In genomic region chr9:121791757-121792521, GRCm38 (mm10) we compare ENCODE assay signal across 9 mouse cellular contexts. TPM values are rescaled to one million over a fixed set of nuclear protein-coding genes. Genes with fewer than 3 reads are reported as not detected.
DNase-seq lines count a peak whose midpoint lies in the region; ATAC-seq lines count a peak whose summit lies in the region.
"Had no signal": no experiment of that assay in that cellular context is flagged by ENCODE, and none has a peak within 500 bp of the region (broad histone marks: within the 10 kb centered on the region; RNA-seq: fewer than 3 reads in every experiment).

Gene Hhatl, minus strand, starts transcription at chr9:121792507.

- peak; percentile 41; the same call in 1 of the 2 replicates for ATAC-seq in embryonic facial prominence, embryonic 11.5 days (replicated peaks; ENCODE audit: insufficient number of reproducible peaks, low FRiP score, low TSS enrichment, low read depth)
- peak; percentile 43; the same call in 1 of the 2 replicates for ATAC-seq in heart, embryonic 13.5 days (ENCODE audit: extremely low read depth, insufficient number of reproducible peaks, low FRiP score, low TSS enrichment)
- ATAC-seq in liver, embryonic 12.5 days, result no peak

- H3K4me1 ChIP-seq in embryonic facial prominence, embryonic 11.5 days (ENCODE audit: control insufficient read depth, insufficient read depth, low read length), result no peaks in the 10 kb centered on the region
- H3K4me1 ChIP-seq in embryonic facial prominence, embryonic 10.5 days, result peaks cover 15% of the 10 kb centered on the region
- peaks cover 50% of the 10 kb centered on the region for H3K4me1 ChIP-seq in heart, embryonic 13.5 days
- no peaks in the 10 kb centered on the region for H3K4me1 ChIP-seq in liver, embryonic 12.5 days

- no peak within 1 kb of the TSS for H3K27ac ChIP-seq in embryonic facial prominence, embryonic 11.5 days (replicated peaks; ENCODE audit: low read depth, low read length)
- no peak within 1 kb of the TSS for H3K27ac ChIP-seq in embryonic facial prominence, embryonic 10.5 days (replicated peaks)
- peak within 1 kb of the TSS; percentile 87 for H3K27ac ChIP-seq in heart, embryonic 13.5 days (replicated peaks)
- no peak within 1 kb of the TSS for H3K27ac ChIP-seq in liver, embryonic 12.5 days

- no peak within 1 kb of the TSS for H3K9ac ChIP-seq in embryonic facial prominence, embryonic 11.5 days (replicated peaks; ENCODE audit: low read length)
- H3K9ac ChIP-seq in heart, embryonic 13.5 days, result peak within 1 kb of the TSS; percentile 66
- H3K9ac ChIP-seq in liver, embryonic 12.5 days, result no peak within 1 kb of the TSS

- no peak within 1 kb of the TSS for H3K4me2 ChIP-seq in embryonic facial prominence, embryonic 11.5 days (ENCODE audit: low read depth, low read length)
- peak within 1 kb of the TSS; percentile 66 for H3K4me2 ChIP-seq in heart, embryonic 13.5 days
- no peak within 1 kb of the TSS for H3K4me2 ChIP-seq in liver, embryonic 12.5 days

- WGBS in embryonic facial prominence, embryonic 11.5 days, result 51% methylated on average over 24 of the region's 24 CpGs
- WGBS in embryonic facial prominence, embryonic 10.5 days, result 46% methylated on average over 24 of the region's 24 CpGs
- WGBS in heart, embryonic 13.5 days, result 29% methylated on average over 22 of the region's 24 CpGs
- WGBS in liver, embryonic 12.5 days (ENCODE audit: insufficient replicate concordance), result 51% methylated on average over 24 of the region's 24 CpGs

- H3K27me3 ChIP-seq in embryonic facial prominence, embryonic 11.5 days (ENCODE audit: control insufficient read depth, insufficient read depth, low read length), result no peaks in the 10 kb centered on the region
- no peaks in the 10 kb centered on the region for H3K27me3 ChIP-seq in embryonic facial prominence, embryonic 10.5 days (replicated peaks; ENCODE audit: low read depth, poor library complexity, severe bottlenecking)
- H3K27me3 ChIP-seq in heart, embryonic 13.5 days (replicated peaks), result peaks cover 37% of the 10 kb centered on the region
- H3K27me3 ChIP-seq in liver, embryonic 12.5 days (replicated peaks), result peaks cover 10% of the 10 kb centered on the region; the same call in 1 of the 2 replicates

- H3K4me3 ChIP-seq in embryonic facial prominence, embryonic 11.5 days (ENCODE audit: low read depth, low read length), result no peak within 1 kb of the TSS
- H3K4me3 ChIP-seq in embryonic facial prominence, embryonic 10.5 days, result no peak within 1 kb of the TSS
- H3K4me3 ChIP-seq in heart, embryonic 13.5 days, result peak within 1 kb of the TSS; percentile 45
- no peak within 1 kb of the TSS for H3K4me3 ChIP-seq in liver, embryonic 12.5 days

- no peaks in the 10 kb centered on the region for H3K9me3 ChIP-seq in embryonic facial prominence, embryonic 11.5 days (replicated peaks; ENCODE audit: control insufficient read depth, low read length)
- no peaks in the 10 kb centered on the region for H3K9me3 ChIP-seq in embryonic facial prominence, embryonic 10.5 days
- no peaks in the 10 kb centered on the region for H3K9me3 ChIP-seq in heart, embryonic 13.5 days
- no peaks in the 10 kb centered on the region for H3K9me3 ChIP-seq in liver, embryonic 12.5 days (replicated peaks)

- H3K36me3 ChIP-seq in embryonic facial prominence, embryonic 11.5 days (replicated peaks; ENCODE audit: control insufficient read depth, insufficient read depth, low read depth, low read length), result no peaks in the 10 kb centered on the region
- H3K36me3 ChIP-seq in embryonic facial prominence, embryonic 10.5 days (replicated peaks), result no peaks in the 10 kb centered on the region
- no peaks in the 10 kb centered on the region for H3K36me3 ChIP-seq in heart, embryonic 13.5 days
- H3K36me3 ChIP-seq in liver, embryonic 12.5 days, result no peaks in the 10 kb centered on the region

- no peak for DNase-seq in embryonic facial prominence, embryonic 11.5 days (ENCODE audit: low spot score)
- no peak for DNase-seq in embryonic facial prominence, embryonic 10.5 days (ENCODE audit: low spot score)
- peak; percentile 63 for DNase-seq in brain, adult 2 months (ENCODE audit: low read depth, low spot score)
- peak; percentile 27 for DNase-seq in kidney, postnatal 14 days
- no peak for DNase-seq in adrenal gland, adult (ENCODE audit: inconsistent age in 2 of 2, low spot score in 1 of 2)
- no peak for DNase-seq in adrenal gland, adult 18-20 months (ENCODE audit: low spot score in 2 of 2)

RNA-seq across cellular contexts. Expression of gene Hhatl, which starts in this region (rescaled TPM):
- polyA plus RNA-seq in embryonic facial prominence, embryonic 11.5 days (2014; fragmentation: Nextera tagmentation; extraction: Ambion mirVana), result not detected in 2 replicates
- polyA plus RNA-seq in embryonic facial prominence, embryonic 10.5 days (2016; fragmentation: Nextera tagmentation; extraction: Ambion mirVana), result not detected in 2 replicates
- 10.3 and 10.7 TPM in 2 replicates for polyA plus RNA-seq in heart, embryonic 13.5 days (2015; fragmentation: Nextera tagmentation; extraction: Ambion mirVana)
- total RNA-seq in adrenal gland, adult 18-20 months (2021), result not detected
- polyA plus RNA-seq in liver, embryonic 12.5 days (2016; fragmentation: Nextera tagmentation; extraction: Ambion mirVana), result not detected in 2 replicates
- total RNA-seq: megakaryocyte-erythroid progenitor cell, adult 5-6 weeks had no signal

Comparison
In these comparisons a context has a peak if more than half of its experiments do, and no peak if none do; other contexts are left out.
1. RNA of gene Hhatl (polyA plus RNA-seq): 10.3 to 10.7 TPM in heart, embryonic 13.5 days; not detected in embryonic facial prominence, embryonic 11.5 days, not detected in embryonic facial prominence, embryonic 10.5 days and not detected in liver, embryonic 12.5 days; every median in the first group is over 10 times any median in the second.
2. Peak in ATAC-seq in embryonic facial prominence, embryonic 11.5 days; RNA of the gene not detected or under 1 TPM.
3. DNase-seq: peak in brain, adult 2 months (single experiment) and kidney, postnatal 14 days (single experiment); none in embryonic facial prominence, embryonic 11.5 days (single experiment), embryonic facial prominence, embryonic 10.5 days (single experiment), adrenal gland, adult (0 of 2) and adrenal gland, adult 18-20 months (0 of 2).